Mouse (Mus musculus): ENCODE measurements around the gene Tle1.

Tle1 gene

GRCm38 (mm10) chr4:72166561-72166960, 34.2 kb downstream of the Tle1 start:
- in situ Hi-C loops (cut with MboI, MseI): no loop called here

- in situ Hi-C loops (cut with MboI, MseI): no loop called here
Measured at GRCm38 (mm10) chr4:72165765-72166164, 35.0 kb downstream of the Tle1 start.

GRCm38 (mm10) chr4:72162445-72163218, 38.1 kb downstream of the Tle1 start:
- in situ Hi-C loops (cut with MboI, MseI): no loop called here

GRCm38 (mm10) chr4:72160102-72160511, 40.6 kb downstream of the Tle1 start:
- in situ Hi-C loops (cut with MboI, MseI): no loop called here

GRCm38 (mm10) chr4:72157931-72158371, 42.8 kb downstream of the Tle1 start:
- in situ Hi-C loops (cut with MboI, MseI): no loop called here

- in situ Hi-C loops (cut with MboI, MseI): no loop called here
Measured at GRCm38 (mm10) chr4:72150460-72151131, 50.1 kb downstream of the Tle1 start.

- in situ Hi-C loops (cut with MboI, MseI): no loop called here
Measured at GRCm38 (mm10) chr4:72146003-72146402, 54.7 kb downstream of the Tle1 start.

- in situ Hi-C loops (cut with MboI, MseI): no loop called here
Measured at GRCm38 (mm10) chr4:72144541-72144940, 56.2 kb downstream of the Tle1 start.

GRCm38 (mm10) chr4:72140706-72141105, 60.0 kb downstream of the Tle1 start:
- in situ Hi-C loops (cut with MboI, MseI): no loop called here

GRCm38 (mm10) chr4:72139475-72140120, 61.1 kb downstream of the Tle1 start:
- in situ Hi-C loops (cut with MboI, MseI): no loop called here

- in situ Hi-C loops (cut with MboI, MseI): no loop called here
Measured at GRCm38 (mm10) chr4:72138264-72139080, 62.2 kb downstream of the Tle1 start.

- in situ Hi-C loops (cut with MboI, MseI): no loop called here
Measured at GRCm38 (mm10) chr4:72132646-72133045, 68.1 kb downstream of the Tle1 start.

GRCm38 (mm10) chr4:72127596-72127995, 73.1 kb downstream of the Tle1 start:
- in situ Hi-C loops (cut with MboI, MseI): no loop called here

- in situ Hi-C loops (cut with MboI, MseI): no loop called here
Measured at GRCm38 (mm10) chr4:72124790-72125189, 75.9 kb downstream of the Tle1 start.

GRCm38 (mm10) chr4:72122837-72123236, 77.9 kb downstream of the Tle1 start:
- in situ Hi-C loops (cut with MboI, MseI): no loop called here

- in situ Hi-C loops (cut with MboI, MseI): no loop called here
Measured at GRCm38 (mm10) chr4:72122343-72122742, 78.4 kb downstream of the Tle1 start.

GRCm38 (mm10) chr4:72120050-72120449, 80.7 kb downstream of the Tle1 start:
- in situ Hi-C loops (cut with MboI, MseI): no loop called here

GRCm38 (mm10) chr4:72105702-72106101, 95.0 kb downstream of the Tle1 start:
- in situ Hi-C loops (cut with MboI, MseI): no loop called here

- in situ Hi-C loops (cut with MboI, MseI): no loop called here
Measured at GRCm38 (mm10) chr4:72104186-72104585, 96.5 kb downstream of the Tle1 start.

- in situ Hi-C loops (cut with MboI, MseI): no loop called here
Measured at GRCm38 (mm10) chr4:72087811-72088210, 112.9 kb downstream of the Tle1 start.

- in situ Hi-C loops (cut with MboI, MseI): loop anchor here in 1 of 2 experiments (10.0 kb wide), 1 partner anchor 956 kb away; no protein-coding TSS in a partner anchor
Measured at GRCm38 (mm10) chr4:72069111-72069534, 131.6 kb downstream of the Tle1 start.
